Mouse (Mus musculus): ENCODE data around the gene Zfp281. TPM values are rescaled to one million over a fixed set of nuclear protein-coding genes. Genes with fewer than 3 reads are reported as not detected.

The Zfp281 gene
- total RNA-seq, 2 experiments from 2014 or later = 18.9 to 19.9 TPM

Other genes starting within 250 kb of the Zfp281 start
- 6.3 and 9.1 TPM in 2 replicates for gene Ddx59, start 209.6 kb upstream of the Zfp281 start, total RNA-seq (2015)
- gene Ddx59, start 209.6 kb upstream of the Zfp281 start, total RNA-seq (2017) = 10.7 and 12.8 TPM in 2 replicates
- gene Kif14, start 158.6 kb upstream of the Zfp281 start, total RNA-seq (2015) = 18.7 and 24.0 TPM in 2 replicates
- 27.8 and 31.4 TPM in 2 replicates for gene Kif14, start 158.6 kb upstream of the Zfp281 start, total RNA-seq (2017)

Measured in megakaryocyte, adult 5-6 weeks (primary cell).